Mouse (Mus musculus): ENCODE results near the gene Axl.
A peak's percentile ranks its signal among the peaks of the same experiment; 100 is the strongest.
"Not testable (repeated sequence)": the region's sequence is repeated elsewhere in the genome, so short reads cannot be mapped to it uniquely, and the experiment has no call there.

Gene Axl

DNA sequence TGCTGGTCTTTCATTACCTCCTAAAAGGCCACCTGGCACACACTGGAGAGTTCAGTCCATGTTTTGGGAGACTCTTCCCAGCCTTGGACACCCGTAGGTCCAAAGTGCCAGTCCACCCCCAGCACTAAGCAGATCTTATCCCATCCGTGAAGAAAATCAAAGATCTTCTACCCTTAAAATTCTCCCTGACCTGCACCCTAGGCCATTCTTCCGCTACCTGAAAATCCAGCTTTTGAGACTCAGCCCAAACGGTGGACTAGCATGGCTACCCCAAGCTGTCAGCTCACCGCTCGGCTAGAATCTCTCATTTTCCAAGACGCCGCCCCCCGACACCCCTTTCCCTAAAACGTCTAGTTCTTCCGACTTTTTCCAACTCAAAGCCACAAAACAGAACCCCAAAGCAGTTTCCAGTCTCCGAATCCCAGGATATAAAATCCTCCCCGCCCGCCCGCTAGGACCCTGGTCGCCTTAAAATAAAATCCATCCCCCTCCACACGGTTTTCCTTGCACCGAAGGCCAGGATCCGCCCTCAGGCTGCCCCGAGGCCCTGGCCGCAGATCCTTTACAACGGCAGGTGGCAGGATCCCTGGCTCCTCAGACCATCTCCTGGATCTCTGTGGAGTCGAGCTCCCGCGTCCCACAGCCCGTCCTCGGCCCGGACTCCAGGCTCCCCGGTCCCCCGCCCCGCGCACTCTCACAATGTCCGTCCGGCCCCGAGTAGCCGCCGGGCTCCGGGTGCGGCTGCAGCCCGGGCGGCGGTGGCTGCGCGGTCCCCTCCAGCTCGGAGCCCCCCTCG lies 34.7 kb downstream of the Axl start:
- no peak for DNase-seq (ENCODE audit: low spot score)

DNA sequence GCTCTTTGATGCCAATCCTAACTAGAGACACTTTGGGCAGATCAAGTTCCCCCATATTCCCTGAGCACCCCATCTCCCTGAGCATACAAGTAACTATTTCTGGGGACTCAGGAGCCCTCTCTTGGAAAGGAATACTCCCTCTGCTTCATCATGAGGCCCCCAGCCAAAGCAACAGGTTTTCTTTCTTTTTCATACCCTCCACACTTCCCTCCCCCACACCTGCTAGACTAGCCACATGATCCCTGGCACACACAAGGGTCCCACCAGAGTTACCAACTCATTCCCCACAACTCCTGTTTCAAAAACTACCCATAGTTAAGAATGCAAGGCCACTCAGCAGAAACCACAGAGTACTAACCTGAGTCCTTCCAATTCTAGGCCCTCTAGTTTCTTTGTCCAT lies 35.4 kb downstream of the Axl start:
- DNase-seq (ENCODE audit: low spot score), result no peak

DNA sequence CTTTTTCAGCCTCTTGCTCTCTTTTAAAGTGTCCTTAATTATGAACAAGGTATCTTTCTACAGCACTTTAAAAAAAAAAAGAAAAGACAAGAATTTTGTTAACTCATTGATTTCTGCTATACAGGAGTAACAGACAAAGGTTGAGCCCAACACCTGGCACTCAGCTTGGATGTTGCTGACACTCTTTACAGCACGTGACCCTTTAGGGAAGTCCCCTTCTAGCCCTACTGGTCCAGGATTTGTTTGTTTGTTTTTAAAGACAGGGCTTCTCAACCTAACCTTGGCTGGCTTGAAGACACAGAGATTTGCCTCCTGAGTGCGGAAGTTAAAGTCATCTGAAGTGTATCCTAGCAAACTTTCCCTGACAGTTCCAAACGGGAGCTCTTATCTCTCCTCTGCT lies 41.7 kb downstream of the Axl start:
- DNase-seq (ENCODE audit: low spot score), result no peak

DNA sequence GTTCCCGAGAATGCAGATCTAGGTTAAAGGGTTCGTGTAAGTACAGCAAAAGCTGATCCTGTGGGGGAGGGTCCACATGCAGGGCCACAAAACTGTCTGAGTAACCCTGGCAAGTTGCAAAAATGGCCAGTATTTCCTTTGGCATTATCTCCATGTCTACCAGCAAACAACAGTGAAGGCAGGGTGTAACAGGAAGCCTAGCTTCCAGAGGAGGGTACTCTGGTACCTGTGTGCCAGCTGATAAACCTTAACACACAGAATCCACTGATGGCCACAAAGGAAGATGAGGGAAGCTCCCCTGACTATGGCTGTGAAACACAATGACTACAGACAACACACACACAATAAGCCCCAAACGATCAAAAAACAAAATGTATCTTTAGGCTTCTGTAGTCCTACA lies 50.2 kb downstream of the Axl start:
- DNase-seq (ENCODE audit: low spot score), result no peak

DNA sequence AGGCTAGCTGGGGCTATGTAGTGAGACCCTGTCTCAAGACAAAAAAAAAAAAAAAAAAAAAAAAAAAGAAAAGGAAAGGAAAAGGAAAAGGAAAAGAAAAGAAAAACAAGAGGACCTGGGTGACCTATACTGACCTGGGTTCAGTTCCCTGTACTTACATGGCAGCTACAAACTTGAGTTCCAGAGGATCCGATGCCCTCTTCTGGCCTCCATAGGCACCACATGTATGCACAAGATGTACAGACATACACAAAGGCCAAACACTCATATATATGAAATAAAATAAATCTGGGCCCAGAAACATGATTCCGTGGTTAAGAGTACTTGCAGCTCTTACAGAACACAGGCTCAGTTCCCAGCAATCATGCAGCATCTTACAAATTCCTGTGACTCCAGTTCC lies 51.6 kb downstream of the Axl start:
- no peak for DNase-seq (ENCODE audit: low spot score)

DNA sequence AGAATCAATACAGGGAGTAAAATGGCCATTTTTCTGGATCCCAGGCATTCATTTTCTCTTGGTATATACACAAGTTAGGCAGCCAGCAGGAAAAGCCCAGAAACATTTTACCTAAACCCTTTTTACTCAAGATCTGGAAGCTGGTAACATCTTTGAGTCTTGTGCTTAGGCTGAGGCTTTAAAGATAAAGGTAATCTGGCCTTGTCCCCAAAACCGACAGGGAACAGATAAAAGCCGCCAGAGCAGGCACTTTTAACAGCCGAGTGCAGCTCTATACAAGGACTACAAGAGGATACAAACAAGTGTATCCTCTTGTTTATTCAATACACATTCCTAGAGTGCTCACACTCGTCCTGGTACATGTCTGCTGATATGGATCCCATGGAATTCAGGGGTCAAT lies 53.5 kb downstream of the Axl start:
- DNase-seq (ENCODE audit: low spot score), result no peak

DNA sequence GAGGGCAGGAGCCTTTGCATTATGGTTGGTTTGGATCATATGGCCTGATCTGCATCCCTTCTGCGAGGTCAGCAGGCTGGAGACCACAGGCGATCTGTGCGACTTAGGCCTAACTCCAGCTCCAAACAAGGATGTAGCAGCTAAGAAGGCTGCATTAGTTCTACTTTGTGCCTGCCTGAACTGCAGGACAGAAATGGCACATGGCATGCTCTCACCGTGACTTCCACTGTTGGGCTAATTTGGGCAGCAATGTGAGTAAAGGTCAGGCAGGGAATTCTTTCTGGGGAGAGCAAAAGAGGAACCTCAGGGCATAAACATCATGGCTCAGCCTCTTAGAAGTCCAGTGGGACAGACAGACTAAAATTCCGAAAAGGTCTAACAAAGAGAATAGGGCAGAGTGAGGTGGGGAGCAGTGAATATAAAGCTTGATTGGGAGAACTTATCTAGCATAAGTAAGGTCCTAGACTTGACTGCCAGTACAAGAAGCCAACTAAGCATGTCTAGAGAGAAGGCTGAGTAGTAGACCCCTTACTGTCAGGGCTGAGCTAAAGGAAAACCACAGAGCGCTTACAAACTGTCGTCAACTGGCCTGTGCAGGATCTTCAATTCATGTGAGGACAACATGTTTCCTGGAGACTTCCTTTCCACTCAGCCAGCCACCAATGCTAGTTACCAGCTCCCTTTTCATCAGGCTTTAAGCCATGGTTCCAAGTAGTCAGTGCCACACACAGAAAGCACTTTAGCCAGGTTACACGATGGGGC lies 57.0 kb downstream of the Axl start:
- DNase-seq (ENCODE audit: low spot score), result no peak

DNA sequence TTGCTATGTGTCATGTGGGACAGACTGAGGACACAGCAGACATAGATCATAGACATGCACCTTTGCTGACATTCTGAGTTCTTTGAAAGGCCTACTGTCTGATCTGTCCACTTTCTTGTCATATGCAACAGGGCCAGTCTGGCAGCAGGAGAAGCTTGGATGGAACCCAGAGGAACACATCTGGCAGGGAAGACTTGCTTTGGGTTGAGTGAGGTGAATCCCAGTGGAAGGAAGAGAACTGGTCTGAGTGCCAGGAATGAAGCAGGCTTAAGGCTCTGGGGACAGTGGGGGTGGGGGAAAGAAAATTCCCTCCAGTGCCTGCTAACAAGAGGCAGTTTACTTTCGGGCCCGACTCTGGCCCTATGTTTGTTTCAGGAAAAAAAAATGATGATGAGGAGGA lies 58.6 kb downstream of the Axl start:
- no peak for DNase-seq (ENCODE audit: low spot score)

DNA sequence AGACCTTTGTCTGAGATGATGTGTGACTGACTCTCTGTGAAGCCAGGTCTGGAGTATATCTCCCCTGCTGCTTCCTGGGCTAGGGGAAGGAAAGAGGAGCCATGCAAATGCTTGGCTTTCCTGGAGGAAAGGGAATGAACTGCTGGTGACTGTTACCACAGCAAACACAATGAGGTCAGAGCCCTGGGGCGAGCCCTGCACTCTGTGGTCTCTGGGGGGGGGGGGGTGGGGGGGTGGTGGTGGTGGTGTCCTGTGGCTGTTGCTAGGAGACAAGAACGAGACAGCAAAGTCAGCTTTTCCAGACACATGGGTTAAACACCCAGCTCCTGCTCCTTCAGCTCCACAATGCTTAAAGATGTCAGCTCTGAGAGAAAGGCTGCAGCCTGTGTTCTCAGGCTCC lies 59.1 kb downstream of the Axl start:
- DNase-seq (ENCODE audit: low spot score), result no peak

DNA sequence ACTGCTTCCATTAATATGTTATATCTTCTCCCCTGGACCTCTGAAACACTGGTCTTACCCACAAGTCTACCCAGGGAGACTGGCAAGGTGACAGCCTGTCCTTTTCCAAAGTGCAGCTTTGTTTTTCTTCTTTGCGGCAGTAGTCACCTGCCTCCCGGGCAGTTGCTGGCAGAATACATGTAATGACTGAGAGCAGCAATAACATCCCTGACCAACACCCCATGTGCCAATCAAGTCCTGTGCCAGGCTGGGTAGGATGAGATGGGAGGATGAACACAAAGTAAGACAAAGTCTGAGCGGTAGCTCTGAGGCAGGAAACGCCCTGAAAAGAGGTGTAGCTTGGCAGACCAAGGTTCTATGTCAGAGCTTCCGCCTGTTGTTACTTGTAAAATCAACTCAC lies 60.7 kb downstream of the Axl start:
- no peak for DNase-seq (ENCODE audit: low spot score)

DNA sequence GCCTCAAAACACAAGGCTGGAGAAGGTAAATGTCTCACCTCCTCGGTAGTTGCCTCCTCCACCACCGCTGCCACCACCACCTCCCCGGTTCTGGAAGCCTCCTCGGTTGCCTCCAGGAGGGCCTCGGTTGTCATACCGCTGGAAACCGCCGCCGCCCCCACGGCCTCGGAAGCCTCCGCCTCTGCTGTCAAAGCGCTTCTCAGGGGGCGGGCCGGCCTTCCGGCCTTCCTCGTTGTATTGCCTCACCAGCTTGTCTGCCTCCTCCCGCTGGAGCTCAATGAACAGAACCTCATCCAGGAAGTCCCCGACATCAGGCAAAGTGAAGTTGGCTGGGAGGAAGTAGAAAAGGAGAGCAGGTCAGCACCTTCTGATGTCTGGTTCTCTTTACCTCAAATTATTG lies 62.6 kb downstream of the Axl start:
- DNase-seq (ENCODE audit: low spot score), result no peak

DNA sequence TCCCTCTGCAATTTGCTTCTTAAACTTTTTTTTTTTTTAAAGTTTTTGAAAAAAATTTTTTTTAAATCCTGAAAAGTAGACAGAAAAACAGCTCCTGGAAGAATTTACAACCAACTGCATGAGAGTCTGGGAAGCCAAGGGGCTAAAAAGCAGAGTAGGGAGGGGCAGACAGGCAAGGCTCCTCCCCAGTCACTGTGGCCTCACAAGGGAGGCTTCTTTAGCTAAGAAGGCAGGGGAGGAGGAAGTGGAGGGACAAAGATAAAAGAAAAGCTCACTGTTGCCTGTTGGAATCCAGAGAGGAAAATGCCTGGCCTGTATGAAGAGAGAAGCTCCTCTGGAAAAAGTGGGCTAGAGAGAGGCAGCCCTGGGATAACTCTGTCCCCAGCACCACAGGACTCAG lies 66.7 kb downstream of the Axl start:
- DNase-seq (ENCODE audit: low spot score), result not testable (repeated sequence)

DNA sequence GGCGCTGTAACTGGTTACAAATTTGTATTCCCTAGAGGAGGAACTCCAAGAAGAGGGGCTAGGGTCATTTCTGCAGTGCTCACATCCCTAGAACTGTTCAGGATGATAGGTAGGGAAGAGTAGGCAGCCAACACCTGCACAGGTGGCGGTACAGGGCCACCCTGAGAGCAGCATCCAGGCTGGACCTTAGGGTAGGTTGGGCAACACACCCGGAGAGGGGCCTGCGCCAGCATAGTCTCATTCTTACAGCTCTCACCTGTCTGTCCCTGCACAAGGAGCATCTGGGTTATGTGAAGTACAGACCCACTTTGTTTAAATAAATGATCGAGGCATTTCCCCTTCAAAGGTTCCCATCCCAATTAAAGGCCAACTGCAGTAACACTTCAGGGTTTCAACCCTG lies 67.7 kb downstream of the Axl start:
- DNase-seq (ENCODE audit: low spot score), result no peak

DNA sequence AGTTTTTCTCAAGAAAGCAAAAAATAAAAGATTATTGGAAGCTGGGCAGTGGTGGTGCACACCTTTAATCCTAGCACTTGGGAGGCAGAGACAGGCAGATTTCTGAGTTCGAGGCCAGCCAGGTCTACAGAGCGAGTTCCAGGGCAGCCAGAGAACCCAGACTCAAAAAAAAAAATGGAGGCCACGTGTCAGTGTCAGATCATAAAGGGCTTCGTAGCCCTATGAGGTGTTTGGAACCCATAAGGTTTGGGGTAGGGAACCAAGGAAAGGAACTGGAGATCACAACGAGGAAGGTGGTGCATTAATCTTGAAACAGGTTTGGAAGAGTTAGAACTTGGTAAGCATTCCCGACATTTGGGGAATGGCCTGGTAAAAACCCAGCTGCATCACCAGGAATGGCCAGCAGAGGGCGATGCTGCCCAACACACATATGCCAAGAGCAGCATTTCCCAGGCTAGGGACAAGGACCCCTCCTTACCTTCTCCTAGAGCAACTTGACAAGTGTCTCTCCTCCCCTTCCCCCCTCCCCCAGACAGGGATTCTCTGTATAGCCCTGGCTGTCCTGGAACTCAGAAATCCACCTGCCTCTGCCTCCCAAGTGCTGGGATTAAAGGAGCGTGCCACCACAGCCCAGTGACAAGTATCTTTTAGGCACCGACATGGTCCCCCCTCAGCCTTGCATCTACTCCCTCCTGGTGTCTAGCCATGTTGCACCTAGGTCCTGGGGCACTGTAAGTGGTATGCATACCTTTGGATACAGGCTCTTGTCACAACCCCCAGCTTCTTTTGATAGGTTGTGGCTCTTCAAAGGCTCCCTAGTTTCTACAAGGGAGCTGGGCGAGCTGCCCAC lies 68.5 kb downstream of the Axl start:
- DNase-seq (ENCODE audit: low spot score), result peak; percentile 72

DNA sequence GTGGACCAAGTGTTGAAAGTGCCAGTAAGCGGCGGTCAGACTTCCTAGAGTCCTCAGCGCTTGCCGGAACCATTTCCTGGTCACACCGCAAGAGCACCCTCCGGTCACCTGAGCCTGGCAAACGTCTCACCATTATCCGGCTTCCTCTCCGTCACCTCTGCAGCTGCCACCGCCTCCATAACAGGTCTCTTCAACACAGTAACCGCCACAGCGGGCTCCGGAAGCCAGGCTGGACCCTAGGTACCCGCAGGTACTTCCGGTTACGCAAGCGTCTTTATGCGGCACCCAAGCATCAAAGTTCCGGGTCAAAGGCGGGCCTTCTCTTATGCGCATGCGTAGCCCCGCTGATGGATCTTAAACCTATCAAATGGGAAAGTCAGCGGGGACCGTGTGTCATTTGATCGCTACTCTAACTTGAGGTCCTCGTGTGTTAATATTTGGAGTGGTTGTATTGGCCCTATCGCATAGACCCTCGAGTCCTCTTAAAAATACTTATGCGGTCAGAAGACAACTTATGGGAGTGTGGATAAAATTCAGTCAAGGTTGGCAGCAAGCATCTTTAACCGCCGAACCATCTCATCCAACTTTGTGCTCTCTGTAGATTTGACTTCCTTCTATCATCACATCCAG lies 69.6 kb downstream of the Axl start, which contains the start of gene Ccdc97:
Gene Ccdc97 (minus strand): TSS at position 301 of the 630 bp plus-strand sequence.
- peak; percentile 81 for DNase-seq (ENCODE audit: low spot score)

DNA sequence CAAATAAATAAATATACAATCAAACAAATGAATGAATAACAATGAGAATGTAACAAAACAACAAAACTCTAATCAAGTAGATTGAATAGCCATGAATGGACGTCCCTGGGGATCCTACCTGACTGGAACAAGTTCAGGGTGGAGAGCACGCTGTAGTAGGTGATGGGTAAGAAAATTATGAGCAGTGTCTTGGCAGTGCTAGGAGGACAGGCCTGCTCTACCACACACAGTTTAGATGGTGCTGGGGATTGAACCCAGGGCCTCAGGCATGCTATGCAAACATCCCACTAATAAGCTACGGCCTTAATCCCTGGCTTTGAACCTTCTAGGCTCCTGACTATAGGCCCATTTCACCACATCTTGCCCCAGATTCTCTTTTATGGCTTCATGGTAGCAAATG lies 71.0 kb downstream of the Axl start:
- no peak for DNase-seq (ENCODE audit: low spot score)

DNA sequence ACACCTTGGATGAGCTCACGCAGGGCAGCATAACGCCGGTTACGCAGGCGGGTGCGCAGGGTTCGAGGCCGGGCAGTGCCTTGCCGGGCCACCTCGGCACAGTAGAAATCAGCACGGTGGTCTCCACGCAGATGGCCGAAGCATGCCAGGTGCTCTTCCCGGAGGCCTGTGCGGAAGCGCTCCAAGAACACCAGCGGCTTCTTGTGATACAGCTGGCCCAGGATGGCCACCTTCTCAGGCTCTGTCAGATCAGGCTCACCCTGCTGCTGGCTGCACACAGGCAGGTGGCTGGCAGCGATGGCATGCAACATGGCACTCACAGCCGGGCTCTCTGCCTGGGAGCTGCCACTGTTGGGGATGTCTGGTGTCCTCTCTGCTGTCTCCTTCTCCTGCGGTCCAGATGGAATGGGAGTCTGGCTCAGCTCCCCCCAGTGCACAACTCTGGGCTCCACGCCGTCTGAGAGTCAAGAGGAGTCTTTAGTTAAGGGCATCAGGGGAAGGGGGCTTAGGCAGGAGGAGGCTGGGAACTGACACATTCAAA lies 72.7 kb downstream of the Axl start:
- DNase-seq (ENCODE audit: low spot score), result no peak

DNA sequence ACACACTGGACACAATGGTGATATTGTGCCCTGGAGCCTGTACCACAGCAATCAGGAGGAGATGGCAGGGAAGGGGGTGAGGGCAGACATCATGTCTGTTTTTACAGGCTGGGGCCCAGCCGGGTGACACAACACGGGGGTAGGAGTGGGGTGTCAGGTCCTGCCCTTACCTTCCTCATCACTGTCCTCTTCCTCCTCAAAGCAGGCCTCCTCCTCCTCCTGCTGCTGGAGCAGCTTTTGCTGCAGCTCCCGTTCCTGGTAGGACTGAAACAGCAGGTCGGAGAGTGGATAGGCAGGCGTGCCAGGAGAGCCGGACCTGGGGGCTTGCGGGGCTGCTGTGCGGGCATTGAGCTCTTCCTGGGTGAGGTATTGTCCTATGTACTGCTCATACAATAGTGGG lies 73.9 kb downstream of the Axl start:
- no peak for DNase-seq (ENCODE audit: low spot score)

DNA sequence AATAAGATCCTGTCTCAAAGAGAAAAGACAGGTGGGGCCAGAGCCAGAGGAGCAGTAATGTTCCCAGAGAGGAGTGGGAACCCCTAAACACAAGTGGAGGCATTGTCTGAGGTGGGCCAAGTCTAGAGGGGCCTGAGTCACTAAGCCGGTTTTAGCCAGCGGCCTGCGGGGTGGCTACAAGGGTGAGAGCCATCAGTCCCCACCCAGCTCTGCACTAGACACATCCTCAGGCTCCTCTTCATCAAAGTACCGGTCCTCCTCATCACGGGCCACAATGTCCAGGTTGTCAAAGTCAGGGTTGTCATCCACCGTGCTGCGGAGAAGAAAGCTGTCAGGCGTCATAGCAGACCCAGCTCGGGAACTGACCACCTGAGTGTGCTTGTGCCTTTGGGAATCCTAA lies 75.7 kb downstream of the Axl start:
- DNase-seq (ENCODE audit: low spot score), result no peak

DNA sequence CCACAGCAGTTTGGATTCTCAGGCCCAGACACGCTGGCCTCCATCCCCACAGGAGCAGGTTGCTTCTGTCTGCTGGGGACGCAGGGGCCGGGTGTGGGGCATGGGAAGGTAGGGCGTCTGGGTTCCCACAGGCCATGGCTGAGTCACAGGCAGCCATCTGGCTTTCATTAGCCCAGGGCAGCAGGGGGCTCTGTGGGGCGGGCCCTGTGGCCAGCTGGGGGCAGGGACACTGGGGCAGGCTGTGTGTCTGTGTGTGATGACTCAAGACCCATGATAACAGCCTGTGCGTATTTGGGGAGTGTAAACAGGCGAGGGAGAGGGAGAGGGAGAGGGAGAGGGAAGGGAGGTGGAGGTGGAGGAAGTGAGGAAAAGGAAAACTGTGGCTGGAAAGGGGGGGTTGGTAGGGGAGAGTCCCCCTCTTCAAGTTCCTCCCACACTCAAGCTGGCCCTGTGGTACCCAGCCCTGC lies 76.7 kb downstream of the Axl start:
- DNase-seq (ENCODE audit: low spot score), result no peak

DNA sequence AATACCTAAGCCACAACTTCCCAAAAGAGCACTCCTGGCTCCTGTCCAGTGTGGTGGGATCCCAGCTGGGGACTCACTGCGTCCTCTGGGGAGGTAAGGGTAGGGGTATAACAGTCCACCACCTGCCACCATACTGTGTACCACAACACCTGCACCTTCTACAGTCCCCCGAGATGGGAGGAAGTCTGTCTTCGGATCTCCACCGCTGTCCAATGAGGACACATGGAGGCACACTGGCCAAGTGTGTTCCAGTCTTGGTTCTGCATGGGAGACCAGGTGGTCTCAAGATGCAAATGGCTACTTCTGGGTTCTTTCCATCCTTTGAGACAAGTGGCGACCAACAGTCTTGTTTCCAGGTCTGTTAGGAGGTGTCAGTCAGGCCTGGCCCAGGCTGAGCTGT lies 77.3 kb downstream of the Axl start:
- no peak for DNase-seq (ENCODE audit: low spot score)

Data from ovary, postnatal 14 days (tissue).